Mouse (Mus musculus) myocyte (in vitro differentiated cells): ENCODE results near the gene Comt. TPM values are rescaled to one million over a fixed set of nuclear protein-coding genes. Genes with fewer than 3 reads are reported as not detected.

Source experiments
- H3K27me3 ChIP-seq: one replicate; pipeline ENCODE4 v1.6.1; 2011; ENCODE audit not compliant: control insufficient read depth, insufficient read depth, insufficient read length
- H3K36me3 ChIP-seq: one replicate; pipeline ENCODE4 v1.6.1; 2011; ENCODE audit not compliant: control insufficient read depth, insufficient read depth
- H3K4me2 ChIP-seq: one replicate; pipeline ENCODE4 v1.6.1; 2011; ENCODE audit warnings: low read depth, control low read depth
- H3K4me3 ChIP-seq: one replicate; pipeline ENCODE4 v1.5.1; 2011; ENCODE audit warnings: mild to moderate bottlenecking, control low read depth, moderate library complexity
- H3K79me2 ChIP-seq: one replicate; pipeline ENCODE4 v1.6.1; 2011; ENCODE audit not compliant: control insufficient read depth, insufficient read depth
- H3ac ChIP-seq: one replicate; pipeline ENCODE4 v1.6.1; 2011; ENCODE audit not compliant: control insufficient read depth, insufficient read length
- CEBPB ChIP-seq: IDR thresholded peaks from 2 replicates; pipeline ENCODE4 v1.6.1; 2011; ENCODE audit warnings: mild to moderate bottlenecking, moderate library complexity; ENCODE audit not compliant: poor library complexity, insufficient read depth, severe bottlenecking
- E2F4 ChIP-seq: IDR thresholded peaks from one replicate; pipeline ENCODE4 v1.6.1; 2011; ENCODE audit warnings: mild to moderate bottlenecking, control low read depth, moderate library complexity; ENCODE audit not compliant: insufficient read depth
- MAX ChIP-seq: IDR thresholded peaks from one replicate; pipeline ENCODE4 v1.6.1; 2011; ENCODE audit warnings: low read depth, mild to moderate bottlenecking, control low read depth
- MYOD1 ChIP-seq, 3 experiments: IDR thresholded peaks; one replicate each; pipeline ENCODE4 v1.6.1; 2011; ENCODE audit warnings: control low read depth in 2 of 3, low read depth in 2 of 3, mild to moderate bottlenecking in 2 of 3, moderate library complexity in 1 of 3; ENCODE audit not compliant: insufficient read length in 2 of 3, control insufficient read depth in 1 of 3
- MYOG ChIP-seq, 3 experiments: IDR thresholded peaks; one replicate each; pipeline ENCODE4 v1.6.1; 2011; ENCODE audit warnings: control low read depth in 2 of 3, low read depth in 2 of 3, mild to moderate bottlenecking in 2 of 3; ENCODE audit not compliant: insufficient read length in 2 of 3, control insufficient read depth in 1 of 3, insufficient read depth in 1 of 3
- POLR2A ChIP-seq: IDR thresholded peaks from one replicate; pipeline ENCODE4 v1.6.1; 2011; ENCODE audit warnings: low read depth, mild to moderate bottlenecking, control low read depth, moderate library complexity; ENCODE audit not compliant: insufficient read length
- POLR2AphosphoS2 ChIP-seq: IDR thresholded peaks from one replicate; pipeline ENCODE4 v1.6.1; 2011; ENCODE audit warnings: low read depth, control low read depth; ENCODE audit not compliant: insufficient read length
- REST ChIP-seq: IDR thresholded peaks from one replicate; pipeline ENCODE4 v1.6.1; 2011; ENCODE audit warnings: mild to moderate bottlenecking, control low read depth, moderate library complexity; ENCODE audit not compliant: insufficient read depth, insufficient read length
- SRF ChIP-seq: IDR thresholded peaks from one replicate; pipeline ENCODE4 v1.6.1; 2011; ENCODE audit warnings: low read depth; ENCODE audit not compliant: control insufficient read depth, insufficient read length
- TCF12 ChIP-seq: IDR thresholded peaks from one replicate; pipeline ENCODE4 v1.6.1; 2011; ENCODE audit warnings: mild to moderate bottlenecking, control low read depth; ENCODE audit not compliant: poor library complexity, insufficient read depth, severe bottlenecking
- TCF3 ChIP-seq: IDR thresholded peaks from one replicate; pipeline ENCODE4 v1.6.1; 2011; ENCODE audit warnings: low read depth, control low read depth; ENCODE audit not compliant: insufficient read length
- USF1 ChIP-seq: IDR thresholded peaks from one replicate; pipeline ENCODE4 v1.6.1; 2011; ENCODE audit warnings: low read depth, mild to moderate bottlenecking, control low read depth, moderate library complexity
- polyA plus RNA-seq: library from polyadenylated mRNA; unstranded; fragments of >200 nt; fragmentation: generic; extraction: Trizol; gene quantifications from one replicate; pipeline ENCODE4 v1.2.1, GENCODE M21; 2012; ENCODE audit warnings: missing spikeins

Comt gene
- 93.6 TPM for polyA plus RNA-seq

GRCm38 (mm10) chr16:18426802-18427280, at the start of gene Comt:
TSS of gene Comt (minus strand) at chr16:18426852.
- Histone ChIP-seq H3ac (peak within 1 kb of the TSS; percentile 86), H3K4me2 (peak within 1 kb of the TSS; percentile 90), H3K79me2 (peaks cover 19% of the 10 kb centered on the region), H3K27me3 (no peaks in the 10 kb centered on the region), H3K4me3 (peak within 1 kb of the TSS; percentile 92), H3K36me3 (no peaks in the 10 kb centered on the region)
- no peak for TF ChIP-seq POLR2A
- no peak for TF ChIP-seq SRF
- no peak for TF ChIP-seq MAX
- no peak for TF ChIP-seq REST
- no peak for TF ChIP-seq TCF12
- TF ChIP-seq POLR2AphosphoS2 = no peak
- no peak for TF ChIP-seq E2F4
- TF ChIP-seq MYOD1 (IDR thresholded peaks at IDR 0.05; ENCODE audit: control insufficient read depth in 1 of 3, insufficient read length in 2 of 3, low read depth in 2 of 3) = no peak
- no peak for TF ChIP-seq CEBPB
- no peak for TF ChIP-seq USF1
- no peak for TF ChIP-seq MYOG (IDR thresholded peaks at IDR 0.05; ENCODE audit: control insufficient read depth in 1 of 3, insufficient read depth in 1 of 3, insufficient read length in 2 of 3, low read depth in 2 of 3)
- no peak for TF ChIP-seq TCF3

GRCm38 (mm10) chr16:18474021-18474420, 47.4 kb upstream of the Comt start:
- Histone ChIP-seq H3K79me2 (no peaks in the 10 kb centered on the region), H3ac (no peak overlapping the region), H3K4me2 (no peak overlapping the region), H3K36me3 (no peaks in the 10 kb centered on the region), H3K4me3 (no peak overlapping the region), H3K27me3 (no peaks in the 10 kb centered on the region)
- TF ChIP-seq POLR2A = no peak
- no peak for TF ChIP-seq MAX
- no peak for TF ChIP-seq TCF3
- TF ChIP-seq MYOG (IDR thresholded peaks at IDR 0.05; ENCODE audit: control insufficient read depth in 1 of 3, insufficient read depth in 1 of 3, insufficient read length in 2 of 3, low read depth in 2 of 3) = no peak
- no peak for TF ChIP-seq CEBPB
- TF ChIP-seq SRF = no peak
- no peak for TF ChIP-seq MYOD1 (IDR thresholded peaks at IDR 0.05; ENCODE audit: control insufficient read depth in 1 of 3, insufficient read length in 2 of 3, low read depth in 2 of 3)
- no peak for TF ChIP-seq REST
- no peak for TF ChIP-seq USF1
- no peak for TF ChIP-seq TCF12
- TF ChIP-seq POLR2AphosphoS2 = no peak
- TF ChIP-seq E2F4 = no peak

DNA sequence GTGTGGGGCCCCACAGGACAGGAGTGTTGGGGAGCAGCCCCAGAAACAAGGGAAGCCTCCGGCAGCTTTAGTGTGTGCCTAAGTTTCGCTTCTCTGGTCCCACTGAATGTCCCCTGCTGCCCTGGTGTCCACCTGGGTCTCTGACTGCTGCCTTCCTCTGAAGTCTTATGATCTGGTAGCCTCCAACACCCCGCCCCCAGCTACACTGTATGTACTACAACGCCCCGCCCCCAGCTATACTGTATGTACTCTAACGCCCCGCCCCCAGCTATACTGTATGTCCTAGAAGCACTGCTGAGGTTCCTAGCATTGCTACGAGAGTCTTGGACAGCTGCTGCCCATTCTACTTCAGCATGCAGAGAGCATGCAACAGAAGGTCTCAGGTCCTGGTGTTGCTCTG, 46.3 kb upstream of the Comt start:
- Histone ChIP-seq H3ac (no peak overlapping the region), H3K79me2 (no peaks in the 10 kb centered on the region), H3K27me3 (no peaks in the 10 kb centered on the region), H3K36me3 (no peaks in the 10 kb centered on the region), H3K4me3 (no peak overlapping the region), H3K4me2 (no peak overlapping the region)
- TF ChIP-seq POLR2A (no peak), MAX (no peak), TCF3 (no peak), CEBPB (no peak), SRF (no peak), POLR2AphosphoS2 (no peak), E2F4 (no peak), TCF12 (no peak), REST (no peak), USF1 (no peak), MYOG (IDR thresholded peaks at IDR 0.05; ENCODE audit: control insufficient read depth in 1 of 3, insufficient read depth in 1 of 3, insufficient read length in 2 of 3, low read depth in 2 of 3) (no peak), MYOD1 (IDR thresholded peaks at IDR 0.05; ENCODE audit: control insufficient read depth in 1 of 3, insufficient read length in 2 of 3, low read depth in 2 of 3) (no peak)

- TF ChIP-seq E2F4 = no peak
- Histone ChIP-seq H3K27me3 (no peaks in the 10 kb centered on the region), H3ac (no peak overlapping the region), H3K79me2 (no peaks in the 10 kb centered on the region), H3K36me3 (no peaks in the 10 kb centered on the region), H3K4me2 (no peak overlapping the region), H3K4me3 (no peak overlapping the region)
Measured at GRCm38 (mm10) chr16:18472416-18472815, 45.8 kb upstream of the Comt start.

DNA sequence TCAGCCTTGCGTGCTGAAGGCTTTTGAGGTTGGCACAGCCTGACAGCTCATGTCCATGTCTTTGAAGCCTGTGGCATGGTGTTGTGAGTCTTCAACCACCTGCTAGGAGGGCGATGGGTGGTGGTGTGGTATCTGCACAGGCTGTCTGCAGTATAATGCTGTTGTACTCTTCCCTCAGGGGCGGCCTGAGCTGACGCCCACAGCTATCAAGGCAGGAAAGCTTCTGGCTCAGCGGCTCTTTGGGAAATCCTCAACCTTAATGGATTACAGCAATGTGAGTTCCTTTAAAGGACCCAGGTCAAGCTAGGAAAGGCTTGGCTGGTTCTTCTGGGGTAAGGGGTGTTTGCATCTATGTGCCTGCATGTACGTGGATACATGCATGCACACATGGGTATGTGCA, 45.3 kb upstream of the Comt start:
- H3K4me3 ChIP-seq = no peak overlapping the region
- H3K4me2 ChIP-seq = no peak overlapping the region
- no peak overlapping the region for H3ac ChIP-seq
- no peaks in the 10 kb centered on the region for H3K27me3 ChIP-seq
- TF ChIP-seq REST = no peak
- no peak for TF ChIP-seq CEBPB
- no peak for TF ChIP-seq POLR2AphosphoS2
- TF ChIP-seq MYOD1 (IDR thresholded peaks at IDR 0.05; ENCODE audit: control insufficient read depth in 1 of 3, insufficient read length in 2 of 3, low read depth in 2 of 3) = no peak
- TF ChIP-seq MAX = no peak
- TF ChIP-seq USF1 = no peak
- no peak for TF ChIP-seq SRF
- no peaks in the 10 kb centered on the region for H3K36me3 ChIP-seq
- H3K79me2 ChIP-seq = no peaks in the 10 kb centered on the region
